Mouse (Mus musculus): ENCODE results near the gene Klhl3. TPM values are rescaled to one million over a fixed set of nuclear protein-coding genes. Genes with fewer than 3 reads are reported as not detected.

Klhl3 gene
- total RNA-seq, 2 experiments from 2014 or later, result 0.07 TPM; not detected in 1

DNA sequence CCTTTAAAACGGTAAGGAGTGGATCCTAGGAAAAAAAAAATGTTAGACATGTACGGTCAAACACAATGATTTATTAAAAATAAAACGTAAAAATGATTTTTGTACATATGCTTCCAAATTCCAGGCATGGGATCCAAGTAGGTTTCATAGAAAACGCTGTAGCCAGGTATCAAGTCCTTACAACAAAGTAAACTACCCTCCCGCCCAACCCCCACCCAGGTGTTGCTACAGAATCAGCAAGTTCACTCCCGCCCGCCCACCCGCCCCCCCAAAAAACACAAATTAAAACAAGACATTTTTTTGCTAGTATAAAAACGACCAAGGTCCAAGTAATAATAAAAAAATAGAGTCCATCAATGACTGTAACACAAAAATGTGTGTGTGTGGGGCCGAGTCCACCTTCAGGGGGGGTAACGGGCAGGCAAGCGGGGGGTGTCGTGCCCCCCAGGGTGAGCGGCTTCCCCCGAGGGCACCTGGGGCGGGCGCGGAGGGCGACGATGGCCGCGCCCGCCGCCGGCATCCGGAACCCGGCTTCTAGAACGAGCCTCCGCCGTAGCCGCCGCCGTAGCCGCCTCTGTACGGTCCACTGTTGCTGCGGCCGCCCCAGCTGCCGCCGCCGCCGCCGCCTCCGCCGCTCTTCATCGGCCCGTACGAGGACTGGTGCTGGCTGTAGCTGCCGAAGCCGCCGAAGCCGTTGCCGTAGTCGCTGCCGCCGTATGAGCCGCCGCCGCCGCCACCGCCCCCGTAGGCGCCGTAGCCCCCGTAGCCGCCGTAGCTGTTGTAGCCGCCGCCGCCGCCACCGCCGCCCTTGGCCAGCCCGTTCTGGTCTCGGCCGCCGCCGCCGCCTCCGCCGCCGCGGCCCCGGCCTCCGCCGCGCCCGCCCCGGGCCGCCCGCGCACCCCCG lies 13.7 kb upstream of the Klhl3 start:
- ATAC-seq (replicated peaks; ENCODE audit: low FRiP score, low TSS enrichment, poor library complexity, severe bottlenecking), result no peak

DNA sequence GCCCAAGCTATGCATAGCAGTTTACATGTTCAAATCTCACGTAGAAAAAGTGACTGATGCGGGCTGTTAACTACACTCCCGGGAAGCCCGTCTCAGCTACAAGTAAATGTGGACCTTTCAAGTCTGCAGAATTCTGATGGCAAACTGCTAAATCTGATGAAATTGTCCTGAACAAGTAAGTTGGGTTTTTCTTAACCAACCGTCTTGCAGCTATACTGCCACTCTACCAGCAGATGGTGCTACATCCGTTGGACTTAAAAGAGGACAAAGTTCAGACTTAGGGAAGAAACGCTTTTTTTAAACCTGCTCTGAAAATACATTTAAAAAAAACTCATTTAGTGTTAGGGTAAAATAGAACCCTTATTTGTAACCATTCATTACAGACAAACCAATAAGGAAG lies 12.7 kb upstream of the Klhl3 start:
- ATAC-seq (replicated peaks; ENCODE audit: low FRiP score, low TSS enrichment, poor library complexity, severe bottlenecking), result no peak

DNA sequence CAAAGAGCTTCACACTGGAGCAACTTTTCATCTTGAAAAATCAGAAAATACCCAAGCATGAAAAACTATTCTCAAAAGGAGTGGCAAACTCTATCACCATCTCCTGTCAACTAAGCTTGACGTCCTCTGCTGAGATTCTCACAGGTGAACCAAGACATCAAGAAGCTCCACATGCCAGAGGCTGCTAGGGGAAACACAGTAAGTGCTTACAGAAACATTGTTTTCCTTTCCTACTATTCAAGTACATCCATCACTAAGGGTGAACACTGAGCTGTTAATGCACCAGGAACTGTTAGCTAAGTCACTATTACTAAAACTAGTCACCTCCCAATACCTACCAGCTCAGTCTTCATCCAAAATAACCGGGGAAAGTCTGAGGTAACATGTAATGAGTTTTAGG lies 11.6 kb upstream of the Klhl3 start:
- ATAC-seq (replicated peaks; ENCODE audit: low FRiP score, low TSS enrichment, poor library complexity, severe bottlenecking), result no peak

DNA sequence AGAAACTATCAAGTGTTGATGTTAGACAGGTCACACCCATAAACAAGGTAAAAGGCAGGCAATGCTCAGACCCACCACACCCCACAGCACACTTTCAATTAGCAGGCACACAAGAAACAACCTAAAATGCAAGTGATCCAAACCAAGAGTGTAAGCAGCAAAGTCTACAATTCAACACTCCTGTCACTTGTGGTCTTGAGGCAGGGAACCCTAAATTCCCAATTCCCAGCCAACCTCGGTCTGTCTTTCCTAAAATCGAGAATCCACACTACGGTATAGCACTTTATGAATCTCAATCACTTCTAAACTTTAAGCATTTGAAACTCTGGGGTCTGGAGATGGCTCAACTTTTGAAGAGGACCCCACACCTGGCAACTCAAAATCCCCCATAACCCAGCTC lies 10.9 kb upstream of the Klhl3 start:
- ATAC-seq (replicated peaks; ENCODE audit: low FRiP score, low TSS enrichment, poor library complexity, severe bottlenecking), result no peak

DNA sequence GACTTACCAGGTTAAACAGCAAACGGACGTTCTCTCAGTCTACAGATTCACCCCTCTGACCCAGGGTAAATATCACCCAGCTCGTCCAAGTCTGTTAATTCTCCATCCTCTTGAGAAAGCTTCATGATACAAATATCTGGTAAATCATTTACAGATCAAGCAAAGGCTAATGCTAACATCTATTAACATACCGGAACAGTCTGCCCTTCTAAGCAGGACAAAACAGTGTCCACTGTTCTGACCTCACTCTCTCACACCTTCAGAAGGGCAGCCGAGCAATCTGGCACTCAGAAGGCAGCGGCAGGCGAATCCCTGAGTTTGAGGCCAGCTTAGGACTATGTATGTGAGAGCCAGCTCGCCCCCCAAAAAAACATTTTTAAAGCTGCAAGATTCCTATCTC lies 10.0 kb upstream of the Klhl3 start:
- ATAC-seq (replicated peaks; ENCODE audit: low FRiP score, low TSS enrichment, poor library complexity, severe bottlenecking), result no peak

DNA sequence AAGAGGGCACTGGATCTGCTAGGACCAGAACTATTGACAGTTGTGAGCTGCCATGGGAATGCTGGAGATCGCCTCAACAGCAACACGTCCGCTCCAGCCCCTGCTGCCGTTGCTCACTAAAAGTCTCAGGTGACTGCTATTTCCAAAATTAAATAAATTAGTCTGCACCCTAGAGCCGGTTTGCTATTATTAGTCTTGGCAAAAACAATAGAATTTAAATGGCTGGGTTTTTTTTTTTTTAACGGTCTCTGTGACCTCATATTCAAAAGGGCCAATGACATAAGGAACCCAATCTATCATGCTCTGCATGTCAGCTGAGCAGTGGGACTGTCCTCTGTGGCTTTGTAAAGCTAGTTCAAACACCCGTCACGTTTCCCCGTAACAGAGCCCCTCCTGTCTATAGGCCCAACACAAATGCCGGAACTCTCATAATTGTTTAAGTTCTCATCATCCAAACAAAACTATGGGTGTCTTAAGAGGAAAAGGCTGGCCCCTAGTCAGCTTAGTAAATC lies 9.4 kb upstream of the Klhl3 start:
- ATAC-seq (replicated peaks; ENCODE audit: low FRiP score, low TSS enrichment, poor library complexity, severe bottlenecking), result no peak

DNA sequence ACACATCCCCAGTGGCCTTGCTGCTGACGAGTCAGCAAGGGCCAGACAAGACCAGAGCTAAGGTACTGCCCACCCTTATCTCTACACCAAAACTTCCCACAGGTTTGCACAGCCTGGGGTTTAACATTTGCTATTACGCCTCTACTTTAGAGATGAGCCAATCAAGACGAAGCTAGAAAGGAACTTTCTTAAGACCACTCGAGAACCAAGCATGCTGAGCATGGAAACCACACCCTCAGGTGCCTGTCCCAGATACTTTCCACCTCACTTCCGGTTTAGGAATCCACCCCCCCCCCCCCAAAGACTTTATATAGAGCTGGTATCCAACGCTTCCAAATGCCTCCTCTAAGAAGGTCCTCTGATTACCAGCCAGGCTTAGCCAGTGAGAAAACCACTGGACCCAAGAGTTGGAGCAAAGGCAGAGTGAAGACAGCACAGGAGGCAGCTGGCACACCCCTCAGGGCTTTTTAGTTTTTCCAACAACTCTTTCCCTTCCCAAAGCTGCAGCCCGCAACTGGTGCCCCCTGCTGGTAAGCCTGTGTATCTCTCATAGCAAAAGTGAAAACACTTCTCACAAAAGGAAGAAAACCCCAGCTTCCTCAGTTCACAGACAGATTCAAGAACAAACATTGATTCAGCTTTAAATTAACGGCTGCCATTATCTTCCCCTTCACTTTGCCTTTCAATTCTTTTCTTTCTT lies 4.1 kb upstream of the Klhl3 start:
- no peak; the same call in 1 of the 2 replicates for ATAC-seq (replicated peaks; ENCODE audit: low FRiP score, low TSS enrichment, poor library complexity, severe bottlenecking)

DNA sequence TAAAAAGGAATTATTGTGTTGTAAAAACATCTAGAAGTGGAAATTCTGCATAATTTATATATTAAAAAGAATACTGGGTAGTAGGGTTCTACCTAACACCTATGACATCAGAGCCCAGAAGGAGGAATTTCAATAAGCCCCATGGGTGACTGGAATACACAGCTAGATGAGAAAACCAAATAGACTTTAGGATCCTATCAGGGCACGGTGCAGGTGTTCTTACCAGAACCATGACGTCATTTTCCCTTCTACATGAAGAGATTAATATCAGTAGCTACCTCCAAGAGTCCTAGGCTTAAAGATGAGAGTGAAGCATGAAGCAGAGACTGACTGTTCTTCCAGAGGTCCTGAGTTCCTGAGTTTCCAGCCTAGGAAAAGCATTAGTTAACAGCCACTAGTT lies 3.4 kb upstream of the Klhl3 start:
- no peak for ATAC-seq (replicated peaks; ENCODE audit: low FRiP score, low TSS enrichment, poor library complexity, severe bottlenecking)

DNA sequence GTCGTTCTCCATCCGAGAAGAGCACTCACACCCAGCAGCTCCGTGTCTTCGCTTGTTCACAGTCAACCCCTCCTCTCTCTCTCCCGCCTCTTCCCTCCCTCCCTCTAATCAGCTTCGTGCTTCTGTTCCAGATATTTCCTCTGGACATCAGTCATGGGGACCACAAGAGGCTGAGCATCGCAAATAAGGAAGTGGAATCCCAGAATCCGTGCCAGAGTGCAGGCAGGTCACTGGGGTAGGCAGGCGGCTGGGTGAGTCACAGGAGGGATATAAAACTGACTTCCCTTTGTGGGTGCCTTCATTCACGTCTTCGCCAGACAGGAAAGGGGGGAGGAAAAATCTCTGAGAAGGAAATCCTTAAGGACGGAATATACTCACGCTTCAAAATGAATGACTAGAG lies 1.8 kb upstream of the Klhl3 start:
- peak; percentile 13; the same call in 1 of the 2 replicates for ATAC-seq (replicated peaks; ENCODE audit: low FRiP score, low TSS enrichment, poor library complexity, severe bottlenecking)

DNA sequence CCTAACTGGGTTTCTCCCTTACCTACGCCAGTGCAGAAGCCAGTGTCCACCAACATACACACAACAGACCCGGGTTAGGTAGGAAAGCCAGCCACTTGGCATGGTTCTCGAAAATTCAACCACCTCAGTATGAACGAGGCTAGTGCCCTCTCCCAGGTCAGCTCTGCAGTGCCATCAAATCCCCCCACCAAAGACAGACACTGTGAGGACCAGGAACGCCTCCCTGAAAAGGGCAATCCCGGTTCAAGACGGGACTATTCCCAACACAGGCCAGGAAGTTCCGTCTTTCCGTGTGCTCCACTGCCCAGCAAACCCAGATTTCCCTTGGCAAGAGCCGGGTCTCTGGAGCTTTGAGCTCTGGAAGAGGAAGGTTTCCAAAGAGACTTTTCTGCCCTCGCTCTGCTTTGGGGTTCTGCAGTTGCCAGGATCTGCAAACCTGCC lies 771 bp downstream of the Klhl3 start:
- no peak for ATAC-seq (replicated peaks; ENCODE audit: low FRiP score, low TSS enrichment, poor library complexity, severe bottlenecking)

DNA sequence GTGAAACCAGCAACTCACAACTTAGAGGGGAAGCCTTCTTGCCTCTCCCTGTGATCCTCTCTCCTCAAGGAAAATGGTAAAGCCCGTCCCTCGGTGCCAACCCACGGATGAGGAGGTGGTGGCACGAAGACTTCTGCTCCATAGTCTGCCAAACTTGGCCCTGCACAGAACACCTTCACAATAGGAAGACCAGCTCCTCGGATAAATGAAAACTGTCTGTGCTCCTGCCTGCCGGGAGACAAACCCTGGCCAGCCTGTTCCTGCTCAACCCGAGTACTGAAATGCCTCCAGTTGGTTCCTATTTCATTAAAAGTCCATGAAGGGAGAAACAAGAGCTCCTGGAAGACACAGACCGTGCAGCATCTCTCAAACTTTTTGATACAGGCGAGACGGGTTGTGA lies 1.2 kb downstream of the Klhl3 start:
- no peak for ATAC-seq (replicated peaks; ENCODE audit: low FRiP score, low TSS enrichment, poor library complexity, severe bottlenecking)

DNA sequence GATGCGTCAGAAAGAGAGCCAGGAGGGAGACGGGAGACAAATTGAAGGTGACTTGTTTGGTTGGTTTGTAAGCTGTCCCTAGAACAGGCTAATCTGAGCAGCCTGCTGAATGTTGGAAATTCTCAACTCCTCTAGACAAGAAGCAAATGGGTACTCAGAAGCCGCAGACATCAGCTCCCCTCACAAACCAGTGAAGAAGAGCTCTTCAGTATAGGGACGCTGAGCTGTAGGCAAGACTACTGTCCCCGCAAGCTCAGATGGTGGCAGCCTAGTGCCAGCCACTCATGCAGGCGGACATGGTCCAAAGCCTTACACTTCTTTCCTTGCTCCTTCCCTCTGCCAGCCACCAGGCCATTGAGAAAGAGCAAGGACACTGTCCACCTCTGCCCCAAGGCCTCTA lies 2.1 kb downstream of the Klhl3 start:
- no peak for ATAC-seq (replicated peaks; ENCODE audit: low FRiP score, low TSS enrichment, poor library complexity, severe bottlenecking)

DNA sequence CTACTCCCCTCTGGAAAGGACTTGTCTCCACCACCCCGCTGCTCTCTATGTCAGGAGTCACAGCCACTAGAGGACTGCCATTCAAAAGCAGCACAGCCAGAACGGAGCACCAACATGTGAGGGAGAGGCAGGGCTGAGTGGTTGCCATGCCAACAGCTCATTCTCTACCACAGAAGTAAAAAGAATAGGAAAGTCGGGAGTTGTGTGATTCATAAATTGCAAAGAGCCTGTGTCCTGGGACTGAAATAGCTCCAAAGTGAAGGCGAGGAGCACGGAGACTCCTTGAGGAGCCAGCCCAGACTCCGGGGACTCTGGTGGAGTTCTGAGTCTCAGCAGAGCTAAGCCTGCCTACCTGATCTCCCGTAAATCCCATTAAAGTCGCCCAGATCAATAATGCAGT lies 22.7 kb downstream of the Klhl3 start:
- no peak for ATAC-seq (replicated peaks; ENCODE audit: low FRiP score, low TSS enrichment, poor library complexity, severe bottlenecking)

DNA sequence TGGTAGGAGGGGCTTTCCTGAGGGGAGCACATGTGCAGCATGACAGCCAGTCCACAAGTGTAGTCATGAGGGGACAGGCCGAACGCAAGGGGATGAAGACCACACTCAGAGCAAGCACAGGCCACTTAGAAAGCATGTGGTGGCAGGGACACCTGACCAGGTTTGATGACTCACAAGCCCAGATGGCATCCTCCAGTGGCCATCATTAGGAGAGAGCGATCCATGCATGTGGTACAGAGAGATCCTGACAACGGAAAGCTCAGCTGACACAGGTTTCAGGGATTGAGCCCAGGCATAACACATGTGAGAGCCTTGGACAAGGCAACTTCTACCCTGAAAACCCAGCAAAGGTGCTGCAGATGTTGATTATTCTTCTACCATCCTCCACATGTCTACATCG lies 29.0 kb downstream of the Klhl3 start:
- no peak for ATAC-seq (replicated peaks; ENCODE audit: low FRiP score, low TSS enrichment, poor library complexity, severe bottlenecking)

DNA sequence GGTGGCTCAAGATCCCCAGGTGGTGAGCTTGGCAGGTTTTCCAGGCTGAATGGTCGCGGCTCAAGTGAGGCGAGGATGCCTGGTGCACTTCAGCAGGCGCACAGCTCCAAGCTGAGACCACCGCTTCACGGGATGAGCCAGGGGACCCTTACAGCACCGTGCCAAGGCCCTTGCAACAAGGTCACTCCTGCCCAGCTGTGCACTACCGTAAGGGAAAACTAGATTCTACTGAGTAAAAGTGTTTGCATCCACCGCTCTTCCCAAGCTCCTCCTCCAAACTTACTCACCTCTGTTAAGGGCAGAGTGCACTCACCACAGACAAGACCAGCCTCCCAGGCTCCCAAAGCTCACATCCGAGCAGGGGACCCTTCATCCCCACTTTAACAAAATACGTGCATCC lies 29.9 kb downstream of the Klhl3 start:
- no peak for ATAC-seq (replicated peaks; ENCODE audit: low FRiP score, low TSS enrichment, poor library complexity, severe bottlenecking)

DNA sequence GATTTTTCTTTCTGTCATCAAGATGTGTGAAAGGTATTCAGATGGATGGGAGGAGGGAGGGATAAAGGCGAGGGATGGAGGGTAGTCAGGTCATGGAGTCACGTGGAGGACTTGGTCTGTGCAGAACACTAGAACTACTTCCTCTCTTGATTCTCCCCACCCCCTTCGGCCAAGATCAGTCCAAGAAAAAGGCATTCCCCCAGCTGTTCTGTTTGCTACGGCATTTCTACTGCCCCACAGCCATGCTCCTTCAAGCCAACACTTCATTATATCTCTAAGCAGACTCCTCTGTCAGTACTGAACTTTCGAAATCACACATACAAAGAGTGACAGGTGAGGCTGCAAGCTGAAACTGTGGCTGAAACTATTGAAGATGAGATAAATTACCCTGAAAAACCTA lies 30.3 kb downstream of the Klhl3 start:
- no peak for ATAC-seq (replicated peaks; ENCODE audit: low FRiP score, low TSS enrichment, poor library complexity, severe bottlenecking)

DNA sequence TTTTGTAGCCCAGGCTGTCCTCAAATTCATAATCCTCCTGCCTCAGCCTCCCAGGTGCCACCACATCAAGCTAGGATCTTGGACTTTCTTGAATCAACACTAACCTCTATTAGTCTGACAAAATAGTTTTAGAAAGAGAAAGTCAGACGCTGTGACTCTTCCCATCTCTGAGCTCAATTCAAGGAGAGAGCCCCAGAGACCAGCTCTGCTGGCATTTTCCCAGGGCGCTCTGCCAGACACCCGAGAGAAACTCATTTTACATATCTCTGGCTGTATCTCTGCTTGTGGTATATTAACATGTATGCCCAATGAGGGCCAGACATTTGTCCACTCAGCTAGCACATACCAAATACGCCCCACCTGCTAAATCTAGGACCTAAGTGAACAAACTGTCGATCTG lies 35.0 kb downstream of the Klhl3 start:
- ATAC-seq (replicated peaks; ENCODE audit: low FRiP score, low TSS enrichment, poor library complexity, severe bottlenecking), result no peak

DNA sequence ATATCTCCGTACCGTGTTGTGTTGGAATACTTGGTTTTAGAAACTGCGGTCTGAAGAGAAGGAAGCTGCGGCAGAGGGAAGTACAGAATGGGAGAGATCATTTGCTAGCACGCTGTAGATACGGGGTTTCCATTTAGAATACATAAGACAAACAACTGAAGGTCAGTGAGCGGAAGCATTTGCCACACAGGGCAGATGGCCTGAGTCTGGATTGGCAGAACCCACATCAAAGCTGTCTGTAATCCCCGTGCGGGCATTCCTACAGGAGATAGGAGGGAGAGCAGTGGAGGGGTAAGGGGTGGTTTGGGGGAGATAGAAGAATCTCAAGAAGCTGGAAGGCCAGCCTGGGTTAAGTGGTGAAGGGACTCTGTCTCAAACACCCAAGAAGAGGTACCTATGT lies 38.5 kb downstream of the Klhl3 start:
- no peak for ATAC-seq (replicated peaks; ENCODE audit: low FRiP score, low TSS enrichment, poor library complexity, severe bottlenecking)

DNA sequence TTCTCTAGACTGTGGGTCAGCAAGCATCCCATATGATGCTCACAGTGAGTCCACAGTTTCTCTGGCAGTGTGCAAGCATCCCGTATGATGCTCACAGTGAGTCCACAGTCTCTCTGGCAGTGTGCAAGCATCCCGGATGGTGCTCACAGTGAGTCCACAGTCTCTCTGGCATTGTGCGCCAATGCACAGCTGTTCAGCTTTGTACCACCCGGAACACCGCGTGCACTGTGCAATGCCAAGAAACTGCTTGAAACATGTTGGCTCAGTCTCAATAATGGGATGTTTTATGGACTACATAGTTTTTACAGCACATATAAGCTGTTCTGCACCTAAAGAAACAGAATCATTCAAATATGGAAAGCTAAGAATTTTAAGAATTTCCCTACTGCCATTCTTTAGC lies 38.9 kb downstream of the Klhl3 start:
- no peak for ATAC-seq (replicated peaks; ENCODE audit: low FRiP score, low TSS enrichment, poor library complexity, severe bottlenecking)

DNA sequence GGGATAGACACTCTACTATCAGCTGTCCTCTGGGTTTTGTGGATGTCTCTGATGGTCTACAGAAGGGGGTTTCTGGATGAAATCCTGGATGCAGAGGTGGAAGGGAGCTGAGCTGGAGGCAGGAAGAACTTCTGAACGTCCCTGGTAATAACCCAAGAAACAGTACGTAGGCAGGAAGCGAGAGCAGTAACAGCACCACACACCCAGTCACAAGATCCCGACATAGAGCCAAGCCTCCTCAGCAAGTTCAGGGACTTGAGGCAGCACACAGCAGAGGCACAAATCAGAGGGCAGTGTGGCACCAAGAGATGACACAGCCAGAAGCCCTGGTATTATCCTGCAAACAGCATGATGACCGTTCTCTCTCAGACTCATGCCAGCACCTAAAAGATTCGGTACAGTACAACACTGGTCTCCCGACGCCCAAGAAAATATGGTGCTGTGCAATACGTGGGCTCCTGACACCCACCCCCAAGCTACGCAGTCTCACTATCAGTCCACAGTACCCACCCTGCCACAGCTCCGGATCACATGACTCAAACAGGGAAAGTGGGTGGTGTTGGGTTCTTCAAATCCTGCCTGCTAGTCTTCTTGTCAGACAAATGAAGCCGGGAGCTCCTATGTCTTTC lies 40.0 kb downstream of the Klhl3 start:
- no peak for ATAC-seq (replicated peaks; ENCODE audit: low FRiP score, low TSS enrichment, poor library complexity, severe bottlenecking)

All from megakaryocyte-erythroid progenitor cell, adult 5-6 weeks (primary cell).